Mouse (Mus musculus) liver, embryonic 15.5 days (tissue): ENCODE results near the gene Olfr1154. TPM values are rescaled to one million over a fixed set of nuclear protein-coding genes. Genes with fewer than 3 reads are reported as not detected.

Source experiments
- ATAC-seq: fragments of 200-750 bp; cut with Nextera tagmentation; 2 replicates; pipeline ENCODE4 v1.8.0; 2017; ENCODE audit warnings: moderate number of reproducible peaks, mild to moderate bottlenecking, moderate library complexity; ENCODE audit not compliant: insufficient read depth
- H3K27ac ChIP-seq: fragments of 300-500 bp; sonication (generic); replicated peaks from 2 replicates; pipeline ENCODE4 v1.5.1; 2015; ENCODE audit warnings: mild to moderate bottlenecking, inconsistent platforms
- H3K27me3 ChIP-seq: fragments of 300-500 bp; sonication (generic); 2 replicates; pipeline ENCODE4 v1.6.1; 2015; ENCODE audit warnings: mild to moderate bottlenecking, inconsistent platforms
- H3K36me3 ChIP-seq: fragments of 300-500 bp; sonication (generic); replicated peaks from 2 replicates; pipeline ENCODE4 v1.6.1; 2015; ENCODE audit warnings: moderate library complexity, mild to moderate bottlenecking, inconsistent platforms
- H3K4me1 ChIP-seq: fragments of 300-500 bp; sonication (generic); replicated peaks from 2 replicates; pipeline ENCODE4 v1.6.1; 2015; ENCODE audit warnings: inconsistent platforms
- H3K4me2 ChIP-seq: fragments of 300-500 bp; sonication (generic); 2 replicates; pipeline ENCODE4 v1.6.1; 2015; ENCODE audit warnings: moderate library complexity, mild to moderate bottlenecking, inconsistent platforms
- H3K4me3 ChIP-seq: fragments of 300-500 bp; sonication (generic); replicated peaks from 2 replicates; pipeline ENCODE4 v1.5.1; 2015; ENCODE audit warnings: mild to moderate bottlenecking, inconsistent platforms
- H3K9ac ChIP-seq: fragments of 300-500 bp; sonication (generic); 2 replicates; pipeline ENCODE4 v1.6.1; 2015; ENCODE audit warnings: moderate library complexity, mild to moderate bottlenecking, inconsistent platforms
- H3K9me3 ChIP-seq: fragments of 300-500 bp; sonication (generic); replicated peaks from 2 replicates; pipeline ENCODE4 v1.6.1; 2016; ENCODE audit warnings: inconsistent platforms
- WGBS: fragments of 180-500 bp; shearing (Covaris S2); methylation state at CpG from one replicate; pipeline ENCODE4 v1.1.7; 2015; ENCODE audit warnings: mixed read lengths; ENCODE audit not compliant: insufficient replicate concordance; 5-methylcytosine and 5-hydroxymethylcytosine counted together
- polyA plus RNA-seq: library from polyadenylated mRNA; unstranded; fragments of >200 nt; fragmentation: Nextera tagmentation; extraction: Ambion mirVana; gene quantifications from 2 replicates; pipeline ENCODE4 v1.2.1, GENCODE M21; 2015

Gene Olfr1154
- not detected in 2 replicates for polyA plus RNA-seq

DNA sequence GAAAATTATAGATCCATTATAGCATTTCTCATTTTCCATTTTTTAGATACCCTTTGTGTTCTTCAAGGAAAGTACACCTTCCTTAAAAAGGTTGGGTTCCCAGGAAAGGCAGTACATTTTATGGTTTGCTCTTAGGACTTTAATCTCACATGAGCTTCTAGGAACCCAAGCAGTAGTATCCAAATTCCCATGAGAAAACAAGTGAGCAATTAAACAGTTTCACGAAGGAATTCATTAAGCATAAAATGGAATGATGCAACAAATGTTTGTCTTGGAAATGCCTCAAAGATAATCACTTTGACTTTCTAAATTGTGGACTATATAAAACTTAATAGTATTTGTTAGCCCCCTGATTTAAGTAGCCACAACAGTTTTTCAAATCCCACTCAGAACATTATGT, at the start of gene Olfr1154:
Gene Olfr1154 (minus strand): TSS at position 101 of the 400 bp plus-strand sequence.
- no peaks in the 10 kb centered on the region for H3K27me3 ChIP-seq
- no peaks in the 10 kb centered on the region for H3K36me3 ChIP-seq
- H3K9me3 ChIP-seq, result no peaks in the 10 kb centered on the region
- ATAC-seq, result no peak
- no peak within 1 kb of the TSS for H3K9ac ChIP-seq
- H3K4me3 ChIP-seq, result no peak within 1 kb of the TSS
- no peaks in the 10 kb centered on the region for H3K4me1 ChIP-seq
- 69% methylated on average over 1 of the region's 1 CpGs for WGBS
- no peak within 1 kb of the TSS for H3K4me2 ChIP-seq
- H3K27ac ChIP-seq, result no peak within 1 kb of the TSS

DNA sequence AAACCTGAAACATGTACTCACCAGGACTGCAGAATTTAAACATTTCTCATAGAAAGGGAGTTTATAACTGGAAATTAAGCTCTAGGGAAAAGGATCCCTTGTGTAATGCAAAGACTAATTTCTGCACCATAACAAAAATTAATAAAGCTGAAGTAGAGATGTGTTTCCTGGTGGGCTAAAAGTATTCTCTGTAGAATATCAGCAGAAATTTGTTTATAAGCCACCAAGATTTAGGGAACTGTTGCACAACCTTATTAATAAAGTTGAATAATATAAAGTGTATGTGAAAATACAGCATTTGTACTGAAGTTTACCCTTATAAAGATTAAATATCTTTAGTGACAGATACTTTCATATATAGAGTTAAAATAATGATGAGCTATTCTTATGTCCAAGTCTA, 48.0 kb upstream of the Olfr1154 start, which contains the start of gene Olfr1156:
Gene Olfr1156 (minus strand): TSS at position 101 of the 400 bp plus-strand sequence.
- no peak within 1 kb of the TSS for H3K9ac ChIP-seq
- H3K27ac ChIP-seq, result no peak within 1 kb of the TSS
- no peaks in the 10 kb centered on the region for H3K36me3 ChIP-seq
- H3K4me2 ChIP-seq, result no peak within 1 kb of the TSS
- no peaks in the 10 kb centered on the region for H3K9me3 ChIP-seq
- H3K4me3 ChIP-seq, result no peak within 1 kb of the TSS
- H3K4me1 ChIP-seq, result no peaks in the 10 kb centered on the region
- ATAC-seq, result no peak
- no peaks in the 10 kb centered on the region for H3K27me3 ChIP-seq

DNA sequence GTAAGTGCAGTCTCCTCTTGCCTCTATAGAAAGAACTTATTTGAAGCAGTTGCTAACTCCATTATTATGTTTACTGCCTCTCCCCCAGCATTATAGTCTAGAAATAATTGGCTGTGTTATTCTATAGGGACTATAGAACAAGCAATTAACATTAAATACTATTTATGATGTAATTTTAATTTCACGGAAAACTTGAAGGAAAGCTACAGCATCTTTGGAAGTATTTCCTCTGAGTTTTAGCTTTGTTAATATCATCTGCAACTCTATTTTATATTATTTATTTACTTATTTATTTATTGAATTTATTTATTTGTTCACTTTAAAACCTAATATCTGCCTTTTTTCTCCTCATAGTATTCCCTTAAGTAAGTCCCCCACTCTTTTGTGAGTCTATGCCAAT, 40.1 kb upstream of the Olfr1154 start, which contains the start of gene Olfr1155:
Gene Olfr1155 (minus strand): TSS at position 101 of the 400 bp plus-strand sequence.
- Histone ChIP-seq H3K4me2 (no peak within 1 kb of the TSS), H3K4me1 (no peaks in the 10 kb centered on the region), H3K9me3 (no peaks in the 10 kb centered on the region), H3K27ac (no peak within 1 kb of the TSS), H3K9ac (no peak within 1 kb of the TSS), H3K36me3 (no peaks in the 10 kb centered on the region), H3K27me3 (no peaks in the 10 kb centered on the region), H3K4me3 (no peak within 1 kb of the TSS)
- no peak for ATAC-seq
- 86% methylated on average over 1 of the region's 1 CpGs for WGBS

DNA sequence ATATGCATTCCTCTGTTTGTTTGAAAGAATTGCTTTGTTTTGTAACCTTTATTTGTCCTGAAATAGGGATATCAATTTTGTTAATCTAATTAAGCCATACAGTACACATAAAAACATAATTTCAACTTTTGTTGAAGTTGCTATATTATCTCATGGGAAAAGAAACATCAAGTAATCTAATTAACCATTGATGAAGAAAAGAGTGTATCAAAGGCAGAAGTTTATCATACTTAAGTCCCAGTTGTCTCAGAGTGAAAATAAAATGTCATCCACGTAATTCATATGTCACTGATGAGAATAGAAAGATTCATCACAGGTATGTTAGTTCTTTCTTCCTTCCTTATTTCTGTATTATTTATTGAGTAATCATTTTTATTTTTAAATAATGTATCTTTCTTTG, 10.3 kb downstream of the Olfr1154 start, which contains the start of gene Olfr1153:
Gene Olfr1153 (plus strand): TSS at position 301 of the 400 bp plus-strand sequence.
- H3K27ac ChIP-seq, result no peak within 1 kb of the TSS
- no peaks in the 10 kb centered on the region for H3K36me3 ChIP-seq
- H3K27me3 ChIP-seq, result no peaks in the 10 kb centered on the region
- no peak within 1 kb of the TSS for H3K4me2 ChIP-seq
- no peak within 1 kb of the TSS for H3K4me3 ChIP-seq
- WGBS, result 52% methylated on average over 1 of the region's 1 CpGs
- H3K9ac ChIP-seq, result no peak within 1 kb of the TSS
- H3K9me3 ChIP-seq, result no peaks in the 10 kb centered on the region
- no peaks in the 10 kb centered on the region for H3K4me1 ChIP-seq
- no peak for ATAC-seq

DNA sequence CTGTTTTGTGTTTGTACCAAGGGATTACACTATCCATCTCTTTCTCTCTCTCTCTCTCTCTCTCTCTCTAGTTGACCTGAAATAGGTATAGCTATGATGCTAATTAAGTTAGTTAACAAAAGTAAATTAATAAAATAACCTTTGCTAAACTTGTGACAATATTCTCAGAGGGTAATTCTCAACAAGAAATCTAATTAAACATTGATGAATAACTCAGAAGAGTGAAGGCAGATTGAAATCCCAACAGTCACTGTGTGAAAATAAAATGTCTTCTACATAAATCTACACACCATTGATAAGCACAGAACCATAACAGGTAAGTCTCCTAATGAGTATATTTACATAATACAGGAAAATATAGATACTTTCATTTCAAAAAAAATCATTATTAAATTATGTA, 38.8 kb downstream of the Olfr1154 start, which contains the start of gene Olfr1152:
Gene Olfr1152 (plus strand): TSS at position 301 of the 400 bp plus-strand sequence.
- H3K9me3 ChIP-seq, result no peaks in the 10 kb centered on the region
- H3K4me1 ChIP-seq, result no peaks in the 10 kb centered on the region
- no peaks in the 10 kb centered on the region for H3K36me3 ChIP-seq
- H3K4me2 ChIP-seq, result no peak within 1 kb of the TSS
- no peak within 1 kb of the TSS for H3K4me3 ChIP-seq
- no peak within 1 kb of the TSS for H3K9ac ChIP-seq
- no peak within 1 kb of the TSS for H3K27ac ChIP-seq
- H3K27me3 ChIP-seq, result no peaks in the 10 kb centered on the region
- ATAC-seq, result no peak

DNA sequence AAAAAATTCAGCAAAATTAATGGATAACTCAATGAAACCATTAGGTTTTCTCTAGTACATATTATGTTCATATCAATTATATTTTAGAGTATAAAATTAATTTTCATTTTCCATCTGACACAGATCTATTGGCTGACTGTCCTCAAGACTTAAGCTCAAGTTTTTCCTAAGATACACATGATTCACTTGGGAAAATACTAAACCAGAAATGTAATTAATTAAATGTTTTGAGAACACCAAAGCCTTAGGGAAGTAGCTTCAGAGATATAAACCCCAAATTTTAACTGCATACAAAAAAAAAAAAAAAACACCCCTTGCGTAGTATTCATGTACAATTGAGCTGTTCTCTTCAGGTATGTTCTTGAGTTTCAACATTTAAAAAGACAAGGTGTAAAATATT, 49.4 kb downstream of the Olfr1154 start, which contains the start of gene Olfr1151:
Gene Olfr1151 (plus strand): TSS at position 301 of the 400 bp plus-strand sequence.
- Histone ChIP-seq H3K27me3 (no peaks in the 10 kb centered on the region), H3K36me3 (no peaks in the 10 kb centered on the region), H3K4me2 (no peak within 1 kb of the TSS), H3K4me3 (no peak within 1 kb of the TSS), H3K9me3 (no peaks in the 10 kb centered on the region), H3K27ac (no peak within 1 kb of the TSS), H3K9ac (no peak within 1 kb of the TSS), H3K4me1 (no peaks in the 10 kb centered on the region)
- ATAC-seq, result no peak
- 71% methylated on average over 1 of the region's 1 CpGs for WGBS

Other genes starting within 250 kb of the Olfr1154 start
- not detected in 2 replicates for gene Olfr1134, start 246.7 kb downstream of the Olfr1154 start, polyA plus RNA-seq
- gene Olfr1135, start 231.5 kb downstream of the Olfr1154 start, polyA plus RNA-seq, result not detected in 2 replicates
- not detected in 2 replicates for gene Olfr1136, start 211.2 kb downstream of the Olfr1154 start, polyA plus RNA-seq
- not detected in 2 replicates for gene Olfr1137, start 192.0 kb downstream of the Olfr1154 start, polyA plus RNA-seq
- gene Olfr1138, start 165.2 kb downstream of the Olfr1154 start, polyA plus RNA-seq, result not detected in 2 replicates
- not detected in 2 replicates for gene Olfr1140, start 161.4 kb downstream of the Olfr1154 start, polyA plus RNA-seq
- not detected in 2 replicates for gene Olfr1141, start 151.2 kb downstream of the Olfr1154 start, polyA plus RNA-seq
- not detected in 2 replicates for gene Olfr152, start 125.7 kb downstream of the Olfr1154 start, polyA plus RNA-seq
- gene Olfr1143, start 104.6 kb downstream of the Olfr1154 start, polyA plus RNA-seq, result not detected in 2 replicates
- not detected in 2 replicates for gene Olfr1145, start 95.3 kb downstream of the Olfr1154 start, polyA plus RNA-seq
- not detected in 2 replicates for gene Olfr1148, start 74.6 kb downstream of the Olfr1154 start, polyA plus RNA-seq
- not detected in 2 replicates for gene Olfr1150-ps1, start 61.2 kb downstream of the Olfr1154 start, polyA plus RNA-seq
- gene Olfr1151, start 49.3 kb downstream of the Olfr1154 start, polyA plus RNA-seq, result not detected in 2 replicates
- not detected in 2 replicates for gene Olfr1152, start 38.7 kb downstream of the Olfr1154 start, polyA plus RNA-seq
- gene Olfr1153, start 10.2 kb downstream of the Olfr1154 start, polyA plus RNA-seq, result not detected in 2 replicates
- gene Olfr1155, start 40.0 kb upstream of the Olfr1154 start, polyA plus RNA-seq, result not detected in 2 replicates
- not detected in 2 replicates for gene Olfr1156, start 47.9 kb upstream of the Olfr1154 start, polyA plus RNA-seq
- gene Olfr1157, start 63.1 kb upstream of the Olfr1154 start, polyA plus RNA-seq, result not detected in 2 replicates
- gene Olfr74, start 69.5 kb upstream of the Olfr1154 start, polyA plus RNA-seq, result not detected in 2 replicates
- not detected in 2 replicates for gene Olfr1158, start 84.9 kb upstream of the Olfr1154 start, polyA plus RNA-seq
- gene Olfr1160, start 103.1 kb upstream of the Olfr1154 start, polyA plus RNA-seq, result not detected in 2 replicates
- not detected in 2 replicates for gene Olfr1161, start 117.6 kb upstream of the Olfr1154 start, polyA plus RNA-seq
- not detected in 2 replicates for gene Olfr73, start 132.5 kb upstream of the Olfr1154 start, polyA plus RNA-seq
- not detected in 2 replicates for gene Olfr1162, start 146.0 kb upstream of the Olfr1154 start, polyA plus RNA-seq
- not detected in 2 replicates for gene Olfr1163, start 166.7 kb upstream of the Olfr1154 start, polyA plus RNA-seq
- gene Olfr1164, start 188.8 kb upstream of the Olfr1154 start, polyA plus RNA-seq, result not detected in 2 replicates
- not detected in 2 replicates for gene Olfr1166, start 223.1 kb upstream of the Olfr1154 start, polyA plus RNA-seq